Mouse (Mus musculus): ENCODE measurements at regions not wholly inside any gene's neighbourhood (a gene's known extent, or its start where the extent isn't known, plus 50 kb on each side); places are given as distances from the start of the nearest gene placed in this dataset.

GRCm38 (mm10) chr8:36029445-36029844 is 263.9 kb downstream of the Gm19410 start:
- TF ChIP-seq CTCF (IDR thresholded peaks at IDR 0.05; ENCODE audit: low read depth): no peak
- no peak for TF ChIP-seq EP300 (IDR thresholded peaks at IDR 0.05; ENCODE audit: low read depth)

Measured in liver, postnatal 0 days (tissue).